Comparison of ENCODE assay signal across 7 mouse cellular contexts in genomic region chr8:85119052-85119981, GRCm38 (mm10). TPM values are rescaled to one million over a fixed set of nuclear protein-coding genes. Genes with fewer than 3 reads are reported as not detected.
DNase-seq lines count a peak whose midpoint lies in the region; ATAC-seq lines count a peak whose summit lies in the region.

No protein-coding gene starts in this region.

- peak overlapping the region; percentile 49 for H3K4me2 ChIP-seq in intestine, embryonic 16.5 days (ENCODE audit: low read depth, low read length)

- H3K9ac ChIP-seq in intestine, embryonic 16.5 days (ENCODE audit: low read depth, low read length) = peak overlapping the region; percentile 74

- 0 out of 2 replicates have a peak, but pooled peaks cover 3% of the 10 kb centered on the region for H3K4me1 ChIP-seq in intestine, embryonic 16.5 days (ENCODE audit: control insufficient read depth, insufficient read depth, low read length)

- 6% methylated on average over 37 of the region's 37 CpGs for WGBS in intestine, embryonic 16.5 days

- H3K36me3 ChIP-seq in intestine, embryonic 16.5 days (ENCODE audit: control insufficient read depth, insufficient read depth, low read length) = 0 out of 2 replicates have a peak, but pooled peaks cover 2% of the 10 kb centered on the region

- peak; percentile 79 for DNase-seq in adrenal gland, postnatal 25 days
- peak; percentile 68 for DNase-seq in embryo, embryonic 11.5 days (ENCODE audit: low read depth, low spot score)
- DNase-seq in gonadal fat pad, adult 2 months (ENCODE audit: low read depth) = peak; percentile 60
- DNase-seq in left cerebral cortex, postnatal 14 days (ENCODE audit: low spot score in 2 of 2) = peak; percentile 76 to 83
- peak; percentile 77 for DNase-seq in mesoderm, embryonic 11.5 days (ENCODE audit: low read depth, low spot score)
- DNase-seq in right cerebral cortex, postnatal 4 days = peak; percentile 80

- intact Hi-C loops in left cerebral cortex, postnatal 14 days (cut with DNase I) = no loop called here

- ATAC-seq in intestine, embryonic 16.5 days = peak; percentile 97

- H3K9me3 ChIP-seq in intestine, embryonic 16.5 days (ENCODE audit: control insufficient read depth, low read length) = no peaks in the 10 kb centered on the region

- H3K27me3 ChIP-seq in intestine, embryonic 16.5 days (replicated peaks; ENCODE audit: control insufficient read depth, insufficient read depth, low read length) = no peaks in the 10 kb centered on the region

- peak overlapping the region; percentile 35 for H3K27ac ChIP-seq in intestine, embryonic 16.5 days (ENCODE audit: low read length)

- H3K4me3 ChIP-seq in intestine, embryonic 16.5 days (ENCODE audit: low read length) = peak overlapping the region; percentile 57

RNA-seq across cellular contexts. Expression of gene Zfp791, which starts 3.6 kb away (rescaled TPM):
- 1.5 and 2.4 TPM in 2 replicates for total RNA-seq in adrenal gland, postnatal 25 days (2021)
- polyA plus RNA-seq in gonadal fat pad, adult 2 months (2012; rRNA removed) = 2.5 and 2.7 TPM in 2 replicates
- 2.5 and 2.7 TPM in 2 replicates for polyA plus RNA-seq in intestine, embryonic 16.5 days (2015; fragmentation: Nextera tagmentation; extraction: Ambion mirVana)
- 1 to 10 TPM; 5.8 to 6.0 TPM for total RNA-seq in left cerebral cortex, postnatal 14 days (2021)

RNA-seq across cellular contexts. Expression of gene Cks1brt, which starts 32.4 kb away (rescaled TPM):
- not detected in 2 replicates for total RNA-seq in adrenal gland, postnatal 25 days (2021)
- polyA plus RNA-seq in gonadal fat pad, adult 2 months (2012; rRNA removed) = not detected in 2 replicates
- not detected in 2 replicates for polyA plus RNA-seq in intestine, embryonic 16.5 days (2015; fragmentation: Nextera tagmentation; extraction: Ambion mirVana)
- total RNA-seq in left cerebral cortex, postnatal 14 days (2021) = not detected

RNA-seq across cellular contexts. Expression of gene Man2b1, which starts 36.2 kb away (rescaled TPM):
- total RNA-seq in adrenal gland, postnatal 25 days (2021) = 54.3 and 58.5 TPM in 2 replicates
- 133 and 184 TPM in 2 replicates for polyA plus RNA-seq in gonadal fat pad, adult 2 months (2012; rRNA removed)
- 72.4 and 85.5 TPM in 2 replicates for polyA plus RNA-seq in intestine, embryonic 16.5 days (2015; fragmentation: Nextera tagmentation; extraction: Ambion mirVana)
- total RNA-seq in left cerebral cortex, postnatal 14 days (2021) = 10 to 100 TPM; 42.6 to 42.9 TPM

RNA-seq across cellular contexts. Expression of gene Wdr83, which starts 38.2 kb away (rescaled TPM):
- 22.7 and 29.2 TPM in 2 replicates for total RNA-seq in adrenal gland, postnatal 25 days (2021)
- 33.8 and 35.7 TPM in 2 replicates for polyA plus RNA-seq in gonadal fat pad, adult 2 months (2012; rRNA removed)
- polyA plus RNA-seq in intestine, embryonic 16.5 days (2015; fragmentation: Nextera tagmentation; extraction: Ambion mirVana) = 39.7 and 43.8 TPM in 2 replicates
- 10 to 100 TPM; 27.5 to 36.1 TPM for total RNA-seq in left cerebral cortex, postnatal 14 days (2021)

RNA-seq across cellular contexts. Expression of gene Wdr83os, which starts 38.8 kb away (rescaled TPM):
- total RNA-seq in adrenal gland, postnatal 25 days (2021) = 86.5 and 108 TPM in 2 replicates
- 170 and 198 TPM in 2 replicates for polyA plus RNA-seq in gonadal fat pad, adult 2 months (2012; rRNA removed)
- polyA plus RNA-seq in intestine, embryonic 16.5 days (2015; fragmentation: Nextera tagmentation; extraction: Ambion mirVana) = 138 and 146 TPM in 2 replicates
- total RNA-seq in left cerebral cortex, postnatal 14 days (2021) = 10 to 100 TPM; 52.7 to 53.5 TPM

Comparison
In these comparisons a context has a peak if more than half of its experiments do, and no peak if none do; other contexts are left out.
1. Peak in every context shown above with its lines: DNase-seq, ATAC-seq, H3K4me3 ChIP-seq and H3K27ac ChIP-seq.